Mouse (Mus musculus) limb, embryonic 14.5 days (tissue): ENCODE measurements at regions not wholly inside any gene's neighbourhood (a gene's known extent, or its start where the extent isn't known, plus 50 kb on each side); places are given as distances from the start of the nearest gene placed in this dataset.

Source experiments
- ATAC-seq: fragments of 200-750 bp; cut with Nextera tagmentation; 2 replicates; pipeline ENCODE4 v1.8.0; 2017; ENCODE audit warnings: low read depth, moderate number of reproducible peaks, moderate TSS enrichment; ENCODE audit not compliant: low FRiP score
- DNase-seq: peaks from one replicate; pipeline ENCODE4 v3.0.0-alpha.2; 2015; ENCODE audit warnings: low spot score
- H3K27ac ChIP-seq: fragments of 300-500 bp; sonication (generic); replicated peaks from 2 replicates; pipeline ENCODE4 v1.5.1; 2014; ENCODE audit warnings: low read depth, mild to moderate bottlenecking, low read length, moderate library complexity, mixed read lengths
- H3K27me3 ChIP-seq: fragments of 300-500 bp; sonication (generic); 2 replicates; pipeline ENCODE4 v1.6.1; 2014; ENCODE audit warnings: low read length, mixed read lengths; ENCODE audit not compliant: control insufficient read depth, insufficient read depth
- H3K36me3 ChIP-seq: fragments of 300-500 bp; sonication (generic); 2 replicates; pipeline ENCODE4 v1.6.1; 2014; ENCODE audit warnings: mild to moderate bottlenecking, low read length, moderate library complexity, mixed read lengths; ENCODE audit not compliant: control insufficient read depth, insufficient read depth
- H3K4me1 ChIP-seq: fragments of 300-500 bp; sonication (generic); 2 replicates; pipeline ENCODE4 v1.6.1; 2014; ENCODE audit warnings: antibody characterized with exemption, low read length, mixed read lengths; ENCODE audit not compliant: control insufficient read depth, insufficient read depth
- H3K4me2 ChIP-seq: fragments of 300-500 bp; sonication (generic); replicated peaks from 2 replicates; pipeline ENCODE4 v1.6.1; 2014; ENCODE audit warnings: low read depth, mild to moderate bottlenecking, low read length, moderate library complexity; ENCODE audit not compliant: severe bottlenecking
- H3K4me3 ChIP-seq: fragments of 300-500 bp; sonication (generic); replicated peaks from 2 replicates; pipeline ENCODE4 v1.5.1; 2014; ENCODE audit warnings: low read length
- H3K9ac ChIP-seq: fragments of 300-500 bp; sonication (generic); 2 replicates; pipeline ENCODE4 v1.6.1; 2014; ENCODE audit warnings: mild to moderate bottlenecking, low read depth, low read length, moderate library complexity; ENCODE audit not compliant: severe bottlenecking
- H3K9me3 ChIP-seq: fragments of 300-500 bp; sonication (generic); 2 replicates; pipeline ENCODE4 v1.6.1; 2016; ENCODE audit warnings: low read length; ENCODE audit not compliant: control insufficient read depth
- POLR2A ChIP-seq: fragments of 200-500 bp; IDR thresholded peaks from 2 replicates; pipeline ENCODE4 v1.8.0; 2012; ENCODE audit warnings: inconsistent platforms, mild to moderate bottlenecking, moderate library complexity, borderline replicate concordance; ENCODE audit not compliant: insufficient read depth, insufficient read length; ENCODE audit errors: extremely low read depth
- WGBS: fragments of 180-500 bp; shearing (Covaris S2); extraction: QIAGEN DNeasy Blood & Tissue Kit; methylation state at CpG from one replicate; pipeline ENCODE4 v1.1.7; 2014; 5-methylcytosine and 5-hydroxymethylcytosine counted together

GRCm38 (mm10) chrX:7474831-7475230 lies 98.6 kb upstream of the Foxp3 start:
- no peak for TF ChIP-seq POLR2A

GRCm38 (mm10) chrX:7473814-7474213 lies 98.2 kb upstream of the Usp27x start:
- TF ChIP-seq POLR2A, result no peak
- Histone ChIP-seq H3K27ac (no peak overlapping the region), H3K9me3 (no peaks in the 10 kb centered on the region), H3K9ac (no peak overlapping the region), H3K4me1 (no peaks in the 10 kb centered on the region), H3K4me3 (no peak overlapping the region), H3K27me3 (no peaks in the 10 kb centered on the region), H3K4me2 (no peak overlapping the region), H3K36me3 (no peaks in the 10 kb centered on the region)
- DNase-seq, result peak; percentile 14
- WGBS, result 58% methylated on average over 2 of the region's 2 CpGs
- no peak for ATAC-seq

More at GRCm38 (mm10) chrX:7474831-7475230, 98.6 kb upstream of the Foxp3 start:
- no peak overlapping the region for H3K9ac ChIP-seq
- no peaks in the 10 kb centered on the region for H3K9me3 ChIP-seq
- no peaks in the 10 kb centered on the region for H3K27me3 ChIP-seq
- no peaks in the 10 kb centered on the region for H3K36me3 ChIP-seq
- ATAC-seq (no peak), DNase-seq (no peak)
- no peak overlapping the region for H3K4me3 ChIP-seq
- no peak overlapping the region for H3K27ac ChIP-seq
- 74% methylated on average over 2 of the region's 2 CpGs for WGBS
- H3K4me2 ChIP-seq, result no peak overlapping the region
- H3K4me1 ChIP-seq, result no peaks in the 10 kb centered on the region

- DNase-seq, result no peak
- Histone ChIP-seq H3K27ac (no peak overlapping the region), H3K4me3 (no peak overlapping the region), H3K9ac (no peak overlapping the region), H3K4me2 (no peak overlapping the region), H3K9me3 (no peaks in the 10 kb centered on the region), H3K4me1 (no peaks in the 10 kb centered on the region), H3K36me3 (no peaks in the 10 kb centered on the region), H3K27me3 (no peaks in the 10 kb centered on the region)
- 84% methylated on average over 1 of the region's 1 CpGs for WGBS
- no peak for ATAC-seq
- TF ChIP-seq POLR2A, result no peak
Measured at GRCm38 (mm10) chrX:7469801-7470200, 94.2 kb upstream of the Usp27x start.

GRCm38 (mm10) chrX:7467985-7468384 lies 92.4 kb upstream of the Usp27x start:
- DNase-seq, result no peak
- Histone ChIP-seq H3K9ac (no peak overlapping the region), H3K4me2 (no peak overlapping the region), H3K27ac (no peak overlapping the region), H3K4me3 (no peak overlapping the region), H3K4me1 (no peaks in the 10 kb centered on the region), H3K9me3 (no peaks in the 10 kb centered on the region), H3K27me3 (no peaks in the 10 kb centered on the region), H3K36me3 (no peaks in the 10 kb centered on the region)
- ATAC-seq, result no peak
- WGBS, result 45% methylated on average over 1 of the region's 1 CpGs
- TF ChIP-seq POLR2A, result no peak

- Histone ChIP-seq H3K9ac (no peak overlapping the region), H3K4me3 (no peak overlapping the region), H3K36me3 (no peaks in the 10 kb centered on the region), H3K27me3 (no peaks in the 10 kb centered on the region), H3K4me2 (no peak overlapping the region), H3K9me3 (no peaks in the 10 kb centered on the region), H3K4me1 (no peaks in the 10 kb centered on the region), H3K27ac (no peak overlapping the region)
- 47% methylated on average over 4 of the region's 4 CpGs for WGBS
- DNase-seq, result no peak
- ATAC-seq, result no peak
- no peak for TF ChIP-seq POLR2A
Measured at GRCm38 (mm10) chrX:7456851-7457250, 81.2 kb upstream of the Usp27x start.

- Histone ChIP-seq H3K4me1 (no peaks in the 10 kb centered on the region), H3K9me3 (no peaks in the 10 kb centered on the region), H3K27me3 (no peaks in the 10 kb centered on the region), H3K27ac (no peak overlapping the region), H3K4me3 (no peak overlapping the region), H3K9ac (no peak overlapping the region), H3K4me2 (no peak overlapping the region), H3K36me3 (no peaks in the 10 kb centered on the region)
- WGBS, result 50% methylated on average over 3 of the region's 3 CpGs
- DNase-seq (no peak), ATAC-seq (no peak)
- TF ChIP-seq POLR2A, result no peak
Measured at GRCm38 (mm10) chrX:7445035-7445434, 69.4 kb upstream of the Usp27x start.
